Mouse (Mus musculus): ENCODE measurements around the gene Sardh.

GRCm38 (mm10) chr2:27251434-27251833 is 3.3 kb upstream of the Sardh start:
- TF ChIP-seq POLR2A (IDR thresholded peaks at IDR 0.05; ENCODE audit: insufficient read length, low read depth) (no peak), E2F4 (IDR thresholded peaks at IDR 0.05; ENCODE audit: insufficient read depth) (no peak), MYOG (IDR thresholded peaks at IDR 0.05; ENCODE audit: control insufficient read depth in 1 of 3, insufficient read depth in 1 of 3, insufficient read length in 2 of 3, low read depth in 2 of 3) (no peak), POLR2AphosphoS2 (IDR thresholded peaks at IDR 0.05; ENCODE audit: insufficient read length, low read depth) (no peak), MAX (IDR thresholded peaks at IDR 0.05; ENCODE audit: low read depth) (no peak), TCF12 (IDR thresholded peaks at IDR 0.05; ENCODE audit: insufficient read depth, poor library complexity, severe bottlenecking) (no peak), TCF3 (IDR thresholded peaks at IDR 0.05; ENCODE audit: insufficient read length, low read depth) (no peak), USF1 (IDR thresholded peaks at IDR 0.05; ENCODE audit: low read depth) (no peak), MYOD1 (IDR thresholded peaks at IDR 0.05; ENCODE audit: control insufficient read depth in 1 of 3, insufficient read length in 2 of 3, low read depth in 2 of 3) (no peak), REST (IDR thresholded peaks at IDR 0.05; ENCODE audit: insufficient read depth, insufficient read length) (no peak), CEBPB (IDR thresholded peaks at IDR 0.05; ENCODE audit: insufficient read depth, poor library complexity, severe bottlenecking) (no peak), SRF (IDR thresholded peaks at IDR 0.05; ENCODE audit: control insufficient read depth, insufficient read length, low read depth) (no peak)
